Mouse (Mus musculus) thymus, postnatal 0 days (tissue): ENCODE measurements around the gene Trpm3. TPM values are rescaled to one million over a fixed set of nuclear protein-coding genes. Genes with fewer than 3 reads are reported as not detected.
A peak's percentile ranks its signal among the peaks of the same experiment; 100 is the strongest.

Source experiments
- DNase-seq: peaks from one replicate; pipeline ENCODE4 v3.0.0-alpha.2; 2015; ENCODE audit warnings: low spot score
- polyA plus RNA-seq: library from polyadenylated mRNA; unstranded; fragments of >200 nt; fragmentation: Nextera tagmentation; extraction: Ambion mirVana; gene quantifications from 2 replicates; pipeline ENCODE4 v1.2.1, GENCODE M21; 2015

The Trpm3 gene
- polyA plus RNA-seq, 1 experiment from 2014 or later: 0.48 TPM

GRCm38 (mm10) chr19:22473030-22473712, 334.3 kb downstream of the Trpm3 start:
- DNase-seq: no peak

DNA sequence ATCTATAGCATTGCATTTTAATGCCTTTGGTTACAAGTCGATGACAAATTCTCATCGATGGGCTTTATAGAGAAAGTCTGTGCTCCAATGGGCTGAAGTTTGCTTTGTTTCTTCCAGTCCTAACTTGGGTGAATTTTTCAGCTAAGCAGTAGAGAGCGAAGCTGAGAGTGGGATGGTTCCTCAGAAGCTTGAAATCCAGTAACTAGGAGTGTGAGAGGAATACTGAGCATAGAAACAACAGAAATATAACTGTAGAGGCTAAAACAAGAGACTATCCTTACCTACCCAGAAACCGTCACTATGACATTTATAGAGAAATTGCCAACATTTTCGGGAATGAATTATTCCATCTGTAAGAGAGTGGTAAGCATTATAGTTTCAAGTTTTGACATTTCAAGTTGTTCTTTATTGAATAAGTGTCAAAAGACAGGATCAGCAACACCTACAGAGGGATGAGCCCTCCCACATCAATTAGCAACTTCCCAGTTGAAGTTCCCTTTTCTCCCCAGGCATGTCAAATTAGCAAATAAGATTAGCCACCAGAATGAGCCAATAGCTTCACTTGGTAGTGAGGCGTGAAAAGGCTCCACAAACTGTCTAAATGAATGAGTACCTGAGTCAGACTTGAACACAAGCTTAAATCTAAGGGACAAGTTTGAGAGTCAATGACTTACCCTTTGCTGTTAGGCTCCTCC, 339.6 kb downstream of the Trpm3 start:
- no peak for DNase-seq

GRCm38 (mm10) chr19:22503469-22503868, 364.6 kb downstream of the Trpm3 start:
- no peak for DNase-seq

- no peak for DNase-seq
Measured at GRCm38 (mm10) chr19:22518508-22518907, 379.7 kb downstream of the Trpm3 start.

DNA sequence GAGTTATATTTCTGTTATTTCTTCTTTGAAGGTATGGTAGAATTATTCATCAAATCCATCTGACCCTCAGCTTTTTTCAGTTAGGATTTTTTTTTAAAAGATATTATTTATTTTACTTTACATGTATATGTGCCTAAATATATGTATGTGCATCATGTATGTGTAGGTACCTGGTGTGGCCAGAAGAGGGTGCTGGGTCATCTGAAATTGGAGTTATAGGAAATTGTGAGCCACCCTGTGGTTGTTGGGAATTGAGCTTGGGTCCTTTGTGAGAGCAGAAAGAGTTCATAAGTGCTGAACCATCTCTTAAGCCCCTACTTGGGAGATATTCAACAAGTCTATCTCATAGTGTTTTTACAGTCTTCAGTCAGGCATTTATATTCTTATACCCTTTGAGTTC, 389.1 kb downstream of the Trpm3 start:
- no peak for DNase-seq

DNA sequence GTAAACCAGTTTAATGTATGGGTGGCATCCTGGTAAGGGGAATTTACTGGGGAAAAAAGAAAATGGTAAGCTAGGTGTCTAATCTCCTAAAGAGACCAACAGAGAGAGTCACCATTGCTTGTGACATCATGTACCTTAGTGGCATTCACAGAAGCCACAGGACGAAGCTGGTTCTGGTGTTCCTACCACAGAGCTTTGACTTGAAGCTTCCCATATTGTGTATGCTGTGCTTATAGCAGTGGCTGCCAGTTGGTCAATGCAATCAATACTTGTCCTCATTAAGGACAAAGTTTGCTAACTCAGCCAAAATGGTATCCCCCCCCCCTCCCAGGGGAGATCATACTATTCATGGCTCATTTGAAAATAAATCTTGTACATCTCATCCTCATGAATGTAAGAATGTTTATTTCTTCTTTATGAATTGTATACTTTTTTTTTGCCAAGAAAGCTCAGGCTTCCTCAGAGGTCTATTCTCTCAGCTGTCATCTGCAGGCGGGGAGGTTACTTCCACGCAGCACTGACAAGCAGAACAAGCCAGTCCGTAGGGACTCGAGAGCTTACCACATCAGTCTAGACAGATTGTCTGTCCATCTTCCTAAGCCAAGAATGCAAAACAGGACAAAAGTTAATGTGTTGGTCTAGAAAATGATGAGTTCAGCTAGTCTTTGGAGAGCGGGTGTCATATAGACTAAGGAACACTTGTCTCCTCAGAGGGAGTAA, 404.3 kb downstream of the Trpm3 start:
- no peak for DNase-seq

DNA sequence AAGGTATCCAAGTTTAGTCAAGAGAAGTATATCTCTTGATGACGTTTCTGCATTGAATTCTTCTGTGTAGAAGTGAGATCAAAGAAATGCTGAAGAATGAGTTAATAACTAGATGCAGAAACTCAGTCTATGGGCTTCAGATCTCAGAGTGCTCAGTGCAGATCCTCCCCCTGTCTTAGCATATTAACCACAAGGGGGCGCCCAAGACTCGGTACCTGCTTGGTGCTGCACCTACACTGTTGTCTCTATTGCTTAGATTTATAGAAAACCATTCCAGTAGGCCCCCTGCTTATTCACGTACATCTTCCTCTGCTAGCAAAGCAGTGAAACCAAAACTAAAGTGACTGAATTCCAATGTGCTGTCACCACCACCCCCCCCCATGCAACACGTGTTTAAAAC, 413.3 kb downstream of the Trpm3 start:
- DNase-seq: peak; percentile 24

DNA sequence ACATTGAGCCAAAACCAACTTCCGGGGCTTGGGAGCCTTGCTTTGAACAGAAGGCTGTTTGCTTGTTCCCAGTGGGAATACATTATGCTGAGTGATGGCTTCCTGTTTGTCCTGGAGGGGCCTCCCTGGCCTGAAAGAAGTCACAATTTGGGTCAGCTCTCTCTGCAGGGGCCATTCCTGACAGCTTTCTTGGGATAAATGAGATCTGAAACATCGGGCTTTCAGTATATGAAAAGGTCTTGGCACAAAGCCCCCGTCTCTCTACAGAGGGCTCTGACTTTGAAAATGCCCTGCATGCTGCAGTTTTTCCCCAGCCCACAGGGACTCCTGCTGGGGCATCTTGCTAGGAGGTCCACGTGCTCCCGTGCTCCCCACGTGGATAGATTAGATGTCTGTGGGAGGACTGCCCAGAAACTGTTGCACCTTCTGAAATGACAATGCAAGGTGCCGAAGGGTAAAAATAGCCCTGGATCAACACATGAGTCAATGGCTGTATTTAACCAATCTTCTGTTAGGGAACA, 415.6 kb downstream of the Trpm3 start:
- no peak for DNase-seq

- no peak for DNase-seq
Measured at GRCm38 (mm10) chr19:22572396-22572795, 433.6 kb downstream of the Trpm3 start.

DNA sequence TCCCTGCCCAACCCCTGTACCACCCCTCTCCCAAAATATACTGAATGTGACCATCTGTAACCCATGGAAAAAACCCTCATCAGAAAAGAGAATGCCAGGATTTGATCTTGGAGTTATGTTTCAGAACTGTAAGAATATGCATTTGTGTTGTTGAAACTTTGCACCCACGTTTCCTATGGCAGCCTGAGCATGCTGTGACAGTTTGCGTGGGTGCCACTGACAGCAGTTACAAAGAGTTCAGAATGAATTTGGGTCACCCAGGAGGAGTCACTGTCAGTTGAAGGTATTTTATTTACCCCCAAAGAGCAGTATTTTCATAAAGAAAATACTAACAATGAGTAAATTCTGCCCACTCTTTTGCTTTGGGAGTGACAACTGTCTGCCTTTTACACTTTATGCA, 434.0 kb downstream of the Trpm3 start:
- no peak for DNase-seq

GRCm38 (mm10) chr19:22582120-22582745, 443.4 kb downstream of the Trpm3 start:
- DNase-seq: no peak

GRCm38 (mm10) chr19:22594492-22594891, 455.6 kb downstream of the Trpm3 start:
- DNase-seq: no peak

- DNase-seq: no peak
Measured at GRCm38 (mm10) chr19:22595246-22595645, 456.4 kb downstream of the Trpm3 start.

GRCm38 (mm10) chr19:22596715-22597114, 457.9 kb downstream of the Trpm3 start:
- no peak for DNase-seq

DNA sequence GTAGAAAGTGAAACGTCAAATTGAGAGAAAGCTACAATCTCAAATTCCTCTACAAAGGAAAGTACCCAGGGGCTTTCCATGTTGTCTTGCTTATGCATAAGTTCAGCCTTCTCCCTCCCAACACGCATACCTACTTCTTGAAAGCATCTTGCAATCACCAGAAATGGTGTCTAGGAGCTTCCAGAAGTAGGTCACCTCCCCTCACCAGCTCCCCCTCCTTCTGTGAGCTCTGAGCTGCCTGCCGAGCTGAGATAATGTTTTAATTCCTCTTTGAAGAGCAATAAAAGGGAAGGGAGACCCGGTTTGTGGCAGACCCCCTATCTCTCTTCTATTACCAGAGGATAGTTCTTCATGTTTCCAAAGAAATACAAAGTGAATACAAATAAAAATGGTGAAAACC, 465.5 kb downstream of the Trpm3 start:
- DNase-seq: no peak

DNA sequence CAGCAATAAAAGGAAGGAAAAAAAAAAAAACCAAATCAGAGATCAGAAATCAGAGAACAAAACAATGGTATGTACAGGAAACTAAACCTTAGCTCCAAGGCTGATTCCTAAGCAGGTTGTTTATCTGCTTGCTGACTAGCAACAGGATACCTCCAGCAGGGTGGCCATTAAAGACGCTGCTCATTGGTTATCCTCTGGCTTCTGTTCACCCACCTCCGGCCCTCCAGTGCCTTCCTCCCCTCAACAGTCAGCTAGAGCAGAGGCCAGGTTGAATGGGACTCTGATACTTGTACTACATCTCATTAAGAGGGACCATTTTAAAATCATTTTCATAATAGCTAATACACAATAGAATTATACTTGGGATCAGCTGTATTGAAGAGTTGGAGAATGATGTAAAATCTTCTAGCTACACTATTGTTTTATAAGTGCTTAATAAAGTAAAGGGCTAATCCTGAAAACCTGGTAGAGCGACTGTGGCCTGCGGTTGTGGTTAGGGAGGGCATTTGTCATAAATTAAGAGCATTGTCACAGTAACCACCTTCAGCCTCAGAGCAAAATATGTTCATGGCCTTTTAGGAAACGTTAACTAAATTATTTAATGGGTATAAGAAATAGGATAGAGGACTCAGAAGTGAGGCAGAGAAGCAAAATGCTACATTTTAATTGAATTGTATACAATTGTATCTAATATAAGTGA, 469.3 kb downstream of the Trpm3 start:
- no peak for DNase-seq

DNA sequence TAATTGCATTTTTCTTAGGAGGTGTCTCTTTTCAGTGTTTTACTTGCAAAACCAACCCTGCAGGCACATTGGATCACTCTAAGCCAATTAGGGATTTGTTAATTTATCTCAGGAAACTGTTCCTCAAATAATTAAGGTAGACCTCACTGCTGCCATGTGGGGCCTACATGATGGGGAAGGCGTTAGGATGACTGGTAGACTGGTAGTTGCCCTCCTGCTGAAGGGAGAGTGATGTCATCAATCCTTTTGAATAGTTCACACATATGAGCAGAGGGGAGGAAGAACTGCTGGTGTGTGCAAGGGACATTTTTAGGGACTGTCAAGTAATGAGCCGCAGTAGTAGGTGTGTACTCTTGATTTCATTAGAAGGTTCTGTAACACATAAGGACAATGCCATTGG, 472.8 kb downstream of the Trpm3 start:
- DNase-seq: no peak

GRCm38 (mm10) chr19:22615367-22615766, 476.5 kb downstream of the Trpm3 start:
- DNase-seq: no peak

GRCm38 (mm10) chr19:22624801-22625513, 486.1 kb downstream of the Trpm3 start:
- DNase-seq: no peak

DNA sequence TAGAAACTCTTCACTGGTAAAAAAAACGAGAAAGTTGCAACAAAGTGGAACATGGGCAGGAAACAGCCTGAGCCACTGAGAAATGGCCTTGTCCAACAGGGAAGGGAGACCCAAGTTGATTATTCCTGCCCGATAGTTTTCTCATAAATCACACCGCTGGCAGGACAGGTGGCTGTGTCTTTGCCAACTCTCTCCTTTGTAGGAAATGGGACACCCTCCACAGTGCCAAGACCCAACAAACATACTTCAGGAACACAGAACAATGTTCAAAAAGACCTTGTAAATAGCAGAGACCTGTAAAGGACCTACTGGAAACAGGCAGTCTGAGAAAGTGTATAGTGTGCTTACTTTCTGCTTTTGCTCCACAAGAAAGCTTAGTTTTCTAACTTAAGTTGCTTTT, 490.0 kb downstream of the Trpm3 start:
- no peak for DNase-seq
